Mouse (Mus musculus): Measurements from ENCODE around the gene Cbr2. TPM values are rescaled to one million over a fixed set of nuclear protein-coding genes. Genes with fewer than 3 reads are reported as not detected.

The Cbr2 gene
- polyA plus RNA-seq (2015; fragmentation: Nextera tagmentation; extraction: Ambion mirVana) = 10.2 and 19.5 TPM in 2 replicates

GRCm38 (mm10) chr11:120731858-120732680 lies at the start of gene Cbr2:
Cbr2 (minus strand) TSS chr11:120732114.

GRCm38 (mm10) chr11:120762672-120763041 lies 30.7 kb upstream of the Cbr2 start, which contains the start of gene Hmga1b:
Hmga1b (plus strand) TSS chr11:120762794.

GRCm38 (mm10) chr11:120727169-120727527 lies 4.8 kb downstream of the Cbr2 start, which contains the start of gene Dcxr:
Dcxr (minus strand) TSS chr11:120727281.

GRCm38 (mm10) chr11:120721124-120722066 lies 10.5 kb downstream of the Cbr2 start, which contains the start of gene Rac3:
Rac3 (plus strand) TSS chr11:120721470.

GRCm38 (mm10) chr11:120713580-120714518 lies 18.1 kb downstream of the Cbr2 start, which contains the start of the genes Cenpx and Lrrc45:
Cenpx (minus strand) TSS chr11:120713738.
Lrrc45 (plus strand) TSS chr11:120713925.

Other genes starting within 250 kb of the Cbr2 start
- 191 and 195 TPM in 2 replicates for gene Mrpl12, start 247.5 kb downstream of the Cbr2 start, polyA plus RNA-seq (2015; fragmentation: Nextera tagmentation; extraction: Ambion mirVana)
- 15.4 and 38.7 TPM in 2 replicates for gene Slc25a10, start 240.3 kb downstream of the Cbr2 start, polyA plus RNA-seq (2015; fragmentation: Nextera tagmentation; extraction: Ambion mirVana)
- 0.17 and 0.27 TPM in 2 replicates for gene Gcgr, start 201.4 kb downstream of the Cbr2 start, polyA plus RNA-seq (2015; fragmentation: Nextera tagmentation; extraction: Ambion mirVana)
- 123 and 145 TPM in 2 replicates for gene Mcrip1, start 182.4 kb downstream of the Cbr2 start, polyA plus RNA-seq (2015; fragmentation: Nextera tagmentation; extraction: Ambion mirVana)
- 121 and 146 TPM in 2 replicates for gene Ppp1r27, start 181.0 kb downstream of the Cbr2 start, polyA plus RNA-seq (2015; fragmentation: Nextera tagmentation; extraction: Ambion mirVana)
- gene P4hb, start 158.9 kb downstream of the Cbr2 start, polyA plus RNA-seq (2015; fragmentation: Nextera tagmentation; extraction: Ambion mirVana) = 311 and 389 TPM in 2 replicates
- 252 and 323 TPM in 2 replicates for gene Arhgdia, start 150.5 kb downstream of the Cbr2 start, polyA plus RNA-seq (2015; fragmentation: Nextera tagmentation; extraction: Ambion mirVana)
- 130 and 181 TPM in 2 replicates for gene Alyref, start 133.7 kb downstream of the Cbr2 start, polyA plus RNA-seq (2015; fragmentation: Nextera tagmentation; extraction: Ambion mirVana)
- gene Anapc11, start 133.7 kb downstream of the Cbr2 start, polyA plus RNA-seq (2015; fragmentation: Nextera tagmentation; extraction: Ambion mirVana) = 109 and 118 TPM in 2 replicates
- 1.2 and 2.0 TPM in 2 replicates for gene Npb, start 123.6 kb downstream of the Cbr2 start, polyA plus RNA-seq (2015; fragmentation: Nextera tagmentation; extraction: Ambion mirVana)
- gene Pcyt2, start 114.2 kb downstream of the Cbr2 start, polyA plus RNA-seq (2015; fragmentation: Nextera tagmentation; extraction: Ambion mirVana) = 35.3 and 46.1 TPM in 2 replicates
- gene Sirt7, start 106.9 kb downstream of the Cbr2 start, polyA plus RNA-seq (2015; fragmentation: Nextera tagmentation; extraction: Ambion mirVana) = 11.3 and 14.0 TPM in 2 replicates
- gene Mafg, start 98.5 kb downstream of the Cbr2 start, polyA plus RNA-seq (2015; fragmentation: Nextera tagmentation; extraction: Ambion mirVana) = 22.0 TPM in 2 replicates
- 24.8 and 35.6 TPM in 2 replicates for gene Pycr1, start 88.3 kb downstream of the Cbr2 start, polyA plus RNA-seq (2015; fragmentation: Nextera tagmentation; extraction: Ambion mirVana)
- gene Myadml2, start 84.0 kb downstream of the Cbr2 start, polyA plus RNA-seq (2015; fragmentation: Nextera tagmentation; extraction: Ambion mirVana) = 73.4 and 83.9 TPM in 2 replicates
- 1.9 and 3.8 TPM in 2 replicates for gene Notum, start 70.9 kb downstream of the Cbr2 start, polyA plus RNA-seq (2015; fragmentation: Nextera tagmentation; extraction: Ambion mirVana)
- 63.0 and 64.1 TPM in 2 replicates for gene Aspscr1, start 59.1 kb downstream of the Cbr2 start, polyA plus RNA-seq (2015; fragmentation: Nextera tagmentation; extraction: Ambion mirVana)
- 105 and 106 TPM in 2 replicates for gene Cenpx, start 18.4 kb downstream of the Cbr2 start, polyA plus RNA-seq (2015; fragmentation: Nextera tagmentation; extraction: Ambion mirVana)
- gene Lrrc45, start 18.2 kb downstream of the Cbr2 start, polyA plus RNA-seq (2015; fragmentation: Nextera tagmentation; extraction: Ambion mirVana) = 12.6 and 14.1 TPM in 2 replicates
- 2.7 and 4.5 TPM in 2 replicates for gene Rac3, start 10.6 kb downstream of the Cbr2 start, polyA plus RNA-seq (2015; fragmentation: Nextera tagmentation; extraction: Ambion mirVana)
- 7.3 and 17.3 TPM in 2 replicates for gene Dcxr, start 4.8 kb downstream of the Cbr2 start, polyA plus RNA-seq (2015; fragmentation: Nextera tagmentation; extraction: Ambion mirVana)
- gene Hmga1b, start 30.7 kb upstream of the Cbr2 start, polyA plus RNA-seq (2015; fragmentation: Nextera tagmentation; extraction: Ambion mirVana) = 1.5 TPM in 2 replicates
- gene Rfng, start 52.1 kb upstream of the Cbr2 start, polyA plus RNA-seq (2015; fragmentation: Nextera tagmentation; extraction: Ambion mirVana) = 10.9 and 13.1 TPM in 2 replicates
- 87.6 and 93.4 TPM in 2 replicates for gene Gps1, start 52.2 kb upstream of the Cbr2 start, polyA plus RNA-seq (2015; fragmentation: Nextera tagmentation; extraction: Ambion mirVana)
- gene Dus1l, start 64.3 kb upstream of the Cbr2 start, polyA plus RNA-seq (2015; fragmentation: Nextera tagmentation; extraction: Ambion mirVana) = 35.4 and 37.5 TPM in 2 replicates
- gene Fasn, start 92.4 kb upstream of the Cbr2 start, polyA plus RNA-seq (2015; fragmentation: Nextera tagmentation; extraction: Ambion mirVana) = 6.1 and 13.5 TPM in 2 replicates
- gene Ccdc57, start 200.8 kb upstream of the Cbr2 start, polyA plus RNA-seq (2015; fragmentation: Nextera tagmentation; extraction: Ambion mirVana) = 4.2 and 4.4 TPM in 2 replicates
- gene Slc16a3, start 216.4 kb upstream of the Cbr2 start, polyA plus RNA-seq (2015; fragmentation: Nextera tagmentation; extraction: Ambion mirVana) = 251 and 269 TPM in 2 replicates